Mouse (Mus musculus): ENCODE measurements around the gene Nck2.

- TF ChIP-seq GATA1 (IDR thresholded peaks at IDR 0.05; ENCODE audit: low read length) (no peak), TAL1 (IDR thresholded peaks at IDR 0.05; ENCODE audit: low read length) (no peak)
Observed at GRCm38 (mm10) chr1:43446731-43447601, 2.6 kb downstream of the Nck2 start.
